Mouse (Mus musculus): Measurements from ENCODE around the gene Myt1l. TPM values are rescaled to one million over a fixed set of nuclear protein-coding genes. Genes with fewer than 3 reads are reported as not detected.
A peak's percentile ranks its signal among the peaks of the same experiment; 100 is the strongest.

The Myt1l gene
- total and polyA plus RNA-seq, 2 experiments: not detected

DNA sequence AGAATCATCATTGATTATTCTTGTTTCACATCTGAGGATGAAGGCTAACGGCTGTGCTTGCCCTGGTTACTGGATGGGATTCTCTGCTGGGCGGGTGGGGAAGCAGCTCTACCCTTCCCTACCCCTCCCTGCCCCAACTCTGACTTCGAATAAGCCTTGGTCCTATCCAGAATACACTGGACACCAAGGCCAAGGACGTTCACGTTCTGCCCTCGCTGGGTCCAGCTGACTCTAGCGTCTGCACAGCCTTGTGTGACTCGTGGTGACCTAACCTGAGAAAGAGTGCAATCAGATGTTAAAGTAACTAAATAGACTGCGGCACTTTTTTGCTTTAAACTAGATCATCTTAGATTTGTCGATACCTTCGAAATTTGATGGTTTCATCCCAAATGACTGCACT, 393.3 kb downstream of the Myt1l start:
- Histone ChIP-seq H3K79me2 (ENCODE audit: control insufficient read depth, insufficient read depth, low read length) (no peaks in the 10 kb centered on the region), H3K9ac (ENCODE audit: low read depth, low read length) (no peak overlapping the region), H3K27me3 (ENCODE audit: control insufficient read depth, insufficient read depth, low read length) (no peaks in the 10 kb centered on the region), H3K36me3 (ENCODE audit: control insufficient read depth, insufficient read depth, low read length) (no peaks in the 10 kb centered on the region), H3K4me3 (ENCODE audit: insufficient read depth, low read depth, low read length) (no peak overlapping the region), H3K4me1 (ENCODE audit: control insufficient read depth, insufficient read depth, low read length) (no peaks in the 10 kb centered on the region), H3K27ac (replicated peaks; ENCODE audit: insufficient read depth, low read depth, low read length) (no peak overlapping the region)
- TF ChIP-seq CTCF (IDR thresholded peaks at IDR 0.05; ENCODE audit: low read depth, low read length) (no peak), POLR2A (IDR thresholded peaks at IDR 0.05; ENCODE audit: extremely low read depth, insufficient read depth, low read length) (no peak)
- DNase-seq (ENCODE audit: extremely low read depth, low read depth, low spot score): no peak
- 61% methylated on average over 11 of the region's 11 CpGs for WGBS

DNA sequence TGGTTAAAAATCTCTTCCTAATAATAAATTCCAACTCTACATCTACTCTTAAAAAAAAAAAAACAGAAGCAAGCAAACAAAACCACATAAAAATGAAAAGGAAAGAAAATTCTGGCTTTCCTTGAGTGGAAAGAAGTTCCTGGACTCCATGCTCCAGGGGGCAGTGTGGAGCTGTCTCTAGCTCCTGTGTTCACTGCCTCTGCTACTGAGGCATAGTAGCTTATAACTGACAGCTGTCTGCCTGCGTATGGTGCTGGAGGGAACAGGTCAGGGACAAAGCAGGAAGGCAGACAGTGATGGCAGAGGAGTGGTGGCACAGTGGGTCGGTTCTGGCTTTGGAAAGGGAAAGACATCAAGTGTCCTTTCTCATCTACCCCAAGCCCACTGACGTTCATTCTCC, 398.7 kb downstream of the Myt1l start:
- TF ChIP-seq POLR2A (IDR thresholded peaks at IDR 0.05; ENCODE audit: extremely low read depth, insufficient read depth, low read length) (no peak), CTCF (IDR thresholded peaks at IDR 0.05; ENCODE audit: low read depth, low read length) (peak; percentile 56)
- WGBS: 41% methylated on average over 3 of the region's 3 CpGs
- no peak for DNase-seq (ENCODE audit: extremely low read depth, low read depth, low spot score)

DNA sequence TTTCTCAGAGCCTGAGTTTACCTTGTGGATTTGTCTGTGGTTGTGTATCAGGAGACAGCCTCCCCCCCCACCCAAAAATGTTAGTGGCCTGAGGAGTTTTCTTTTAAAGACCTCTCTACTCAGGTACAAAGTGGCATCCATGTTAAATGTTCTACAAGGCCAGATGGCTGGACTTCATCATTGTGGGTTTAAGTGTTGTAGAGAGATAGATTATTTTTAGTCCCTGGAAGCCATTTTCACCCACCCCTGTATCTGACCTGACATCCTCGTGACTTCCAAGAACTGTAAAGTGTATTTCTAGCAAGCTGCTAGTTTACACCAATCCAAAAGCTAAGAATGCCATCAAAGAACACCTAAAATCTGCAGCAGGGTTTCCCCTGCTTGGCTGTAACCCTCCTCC, 402.4 kb downstream of the Myt1l start:
- DNase-seq (ENCODE audit: extremely low read depth, low read depth, low spot score): no peak
- H3K36me3 ChIP-seq (ENCODE audit: control insufficient read depth, insufficient read depth, low read length): no peaks in the 10 kb centered on the region
- no peak overlapping the region for H3K9ac ChIP-seq (ENCODE audit: low read depth, low read length)
- H3K27me3 ChIP-seq (ENCODE audit: control insufficient read depth, insufficient read depth, low read length): no peaks in the 10 kb centered on the region
- TF ChIP-seq POLR2A (IDR thresholded peaks at IDR 0.05; ENCODE audit: extremely low read depth, insufficient read depth, low read length) (no peak), CTCF (IDR thresholded peaks at IDR 0.05; ENCODE audit: low read depth, low read length) (no peak)
- no peaks in the 10 kb centered on the region for H3K4me1 ChIP-seq (ENCODE audit: control insufficient read depth, insufficient read depth, low read length)
- WGBS: 54% methylated on average over 1 of the region's 1 CpGs
- no peaks in the 10 kb centered on the region for H3K79me2 ChIP-seq (ENCODE audit: control insufficient read depth, insufficient read depth, low read length)
- no peak overlapping the region for H3K27ac ChIP-seq (replicated peaks; ENCODE audit: insufficient read depth, low read depth, low read length)
- H3K4me3 ChIP-seq (ENCODE audit: insufficient read depth, low read depth, low read length): no peak overlapping the region

More for the DNA sequence above, 398.7 kb downstream of the Myt1l start:
- Histone ChIP-seq H3K4me1 (ENCODE audit: control insufficient read depth, insufficient read depth, low read length) (no peaks in the 10 kb centered on the region), H3K36me3 (ENCODE audit: control insufficient read depth, insufficient read depth, low read length) (no peaks in the 10 kb centered on the region), H3K27ac (replicated peaks; ENCODE audit: insufficient read depth, low read depth, low read length) (no peak overlapping the region), H3K9ac (ENCODE audit: low read depth, low read length) (no peak overlapping the region), H3K4me3 (ENCODE audit: insufficient read depth, low read depth, low read length) (no peak overlapping the region), H3K79me2 (ENCODE audit: control insufficient read depth, insufficient read depth, low read length) (no peaks in the 10 kb centered on the region), H3K27me3 (ENCODE audit: control insufficient read depth, insufficient read depth, low read length) (no peaks in the 10 kb centered on the region)

DNA sequence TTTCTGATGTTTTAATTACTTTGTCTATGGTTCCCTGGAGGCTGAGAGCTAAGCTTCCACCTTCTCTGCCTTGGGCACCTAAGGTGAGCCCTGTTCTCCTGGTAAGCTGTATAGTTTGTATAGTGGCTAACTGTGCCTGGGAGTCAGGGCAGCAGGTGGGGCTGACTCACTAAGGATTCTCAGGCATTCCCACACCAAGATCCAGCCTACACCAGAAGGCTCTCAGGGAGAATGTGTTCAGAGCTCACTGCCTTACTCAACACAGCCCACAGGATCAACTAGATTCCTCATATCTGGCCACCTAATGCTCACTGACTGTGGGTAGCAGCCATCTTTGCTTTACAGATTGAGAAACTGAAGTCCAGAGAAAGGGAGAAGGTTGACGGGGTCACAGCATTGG, 404.8 kb downstream of the Myt1l start:
- H3K27me3 ChIP-seq (ENCODE audit: control insufficient read depth, insufficient read depth, low read length): 0 out of 2 replicates have a peak, but pooled peaks cover 2% of the 10 kb centered on the region
- H3K9ac ChIP-seq (ENCODE audit: low read depth, low read length): no peak overlapping the region
- no peaks in the 10 kb centered on the region for H3K36me3 ChIP-seq (ENCODE audit: control insufficient read depth, insufficient read depth, low read length)
- DNase-seq (ENCODE audit: extremely low read depth, low read depth, low spot score): no peak
- no peak overlapping the region for H3K4me3 ChIP-seq (ENCODE audit: insufficient read depth, low read depth, low read length)
- TF ChIP-seq CTCF (IDR thresholded peaks at IDR 0.05; ENCODE audit: low read depth, low read length) (no peak), POLR2A (IDR thresholded peaks at IDR 0.05; ENCODE audit: extremely low read depth, insufficient read depth, low read length) (no peak)
- 100% methylated on average over 1 of the region's 1 CpGs for WGBS
- no peak overlapping the region for H3K27ac ChIP-seq (replicated peaks; ENCODE audit: insufficient read depth, low read depth, low read length)
- H3K4me1 ChIP-seq (ENCODE audit: control insufficient read depth, insufficient read depth, low read length): no peaks in the 10 kb centered on the region
- H3K79me2 ChIP-seq (ENCODE audit: control insufficient read depth, insufficient read depth, low read length): no peaks in the 10 kb centered on the region

DNA sequence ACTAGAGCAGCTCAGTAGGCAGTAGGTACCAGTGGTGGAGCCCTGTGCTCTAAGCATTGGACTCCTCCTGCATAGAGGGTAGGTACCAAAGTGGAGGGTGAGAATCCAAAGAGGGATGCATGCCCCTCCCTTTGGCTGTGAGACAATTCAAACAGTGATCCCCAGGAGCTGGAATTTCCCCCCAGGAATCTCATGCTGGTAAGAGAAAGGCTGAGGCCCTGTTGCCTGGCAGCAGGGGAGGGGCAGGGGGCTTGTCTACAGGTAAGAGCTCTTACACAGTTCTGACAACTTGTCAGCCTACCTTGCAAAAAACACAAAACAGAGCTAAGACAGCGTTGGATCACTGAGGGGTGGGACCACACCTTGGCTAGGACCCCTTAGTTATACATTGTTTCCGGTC, 405.3 kb downstream of the Myt1l start:
- DNase-seq (ENCODE audit: extremely low read depth, low read depth, low spot score): no peak
- Histone ChIP-seq H3K27me3 (ENCODE audit: control insufficient read depth, insufficient read depth, low read length) (0 out of 2 replicates have a peak, but pooled peaks cover 4% of the 10 kb centered on the region), H3K9ac (ENCODE audit: low read depth, low read length) (no peak overlapping the region), H3K4me1 (ENCODE audit: control insufficient read depth, insufficient read depth, low read length) (no peaks in the 10 kb centered on the region), H3K79me2 (ENCODE audit: control insufficient read depth, insufficient read depth, low read length) (no peaks in the 10 kb centered on the region), H3K4me3 (ENCODE audit: insufficient read depth, low read depth, low read length) (no peak overlapping the region), H3K36me3 (ENCODE audit: control insufficient read depth, insufficient read depth, low read length) (no peaks in the 10 kb centered on the region), H3K27ac (replicated peaks; ENCODE audit: insufficient read depth, low read depth, low read length) (no peak overlapping the region)
- 67% methylated on average over 2 of the region's 2 CpGs for WGBS
- no peak for TF ChIP-seq POLR2A (IDR thresholded peaks at IDR 0.05; ENCODE audit: extremely low read depth, insufficient read depth, low read length)
- TF ChIP-seq CTCF (IDR thresholded peaks at IDR 0.05; ENCODE audit: low read depth, low read length): no peak

DNA sequence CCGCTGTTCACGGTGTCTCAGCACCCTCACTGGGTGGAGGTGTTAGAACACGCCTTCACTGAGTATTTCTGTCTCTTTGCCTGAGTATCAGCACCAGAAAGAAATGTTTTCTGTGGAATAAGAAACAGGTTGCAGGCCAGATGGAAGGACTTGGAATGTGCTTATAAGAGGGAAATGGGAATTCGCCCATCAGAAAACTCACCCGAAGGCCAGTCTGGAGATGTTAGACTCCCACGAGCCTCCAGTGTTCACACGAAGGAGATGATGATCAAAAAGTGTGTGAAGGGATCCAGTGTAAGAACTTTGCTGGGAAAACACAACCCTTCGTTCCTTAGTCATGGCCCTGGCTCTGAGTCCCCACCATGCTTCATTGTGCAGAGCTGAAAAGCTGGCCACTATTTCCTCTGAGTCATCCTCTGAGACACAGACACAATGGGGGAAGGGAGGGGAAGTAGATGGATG, 406.0 kb downstream of the Myt1l start:
- 73% methylated on average over 8 of the region's 8 CpGs for WGBS
- 0 out of 2 replicates have a peak, but pooled peaks cover 4% of the 10 kb centered on the region for H3K27me3 ChIP-seq (ENCODE audit: control insufficient read depth, insufficient read depth, low read length)
- DNase-seq (ENCODE audit: extremely low read depth, low read depth, low spot score): no peak

More for the DNA sequence above, 406.0 kb downstream of the Myt1l start:
- Histone ChIP-seq H3K79me2 (ENCODE audit: control insufficient read depth, insufficient read depth, low read length) (no peaks in the 10 kb centered on the region), H3K9ac (ENCODE audit: low read depth, low read length) (no peak overlapping the region), H3K27ac (replicated peaks; ENCODE audit: insufficient read depth, low read depth, low read length) (no peak overlapping the region), H3K36me3 (ENCODE audit: control insufficient read depth, insufficient read depth, low read length) (no peaks in the 10 kb centered on the region), H3K4me3 (ENCODE audit: insufficient read depth, low read depth, low read length) (no peak overlapping the region), H3K4me1 (ENCODE audit: control insufficient read depth, insufficient read depth, low read length) (no peaks in the 10 kb centered on the region)
- TF ChIP-seq CTCF (IDR thresholded peaks at IDR 0.05; ENCODE audit: low read depth, low read length) (no peak), POLR2A (IDR thresholded peaks at IDR 0.05; ENCODE audit: extremely low read depth, insufficient read depth, low read length) (no peak)

All from liver, adult 2 months (tissue).